ENCODE assay signal across 28 mouse cellular contexts in the genomic region with DNA sequence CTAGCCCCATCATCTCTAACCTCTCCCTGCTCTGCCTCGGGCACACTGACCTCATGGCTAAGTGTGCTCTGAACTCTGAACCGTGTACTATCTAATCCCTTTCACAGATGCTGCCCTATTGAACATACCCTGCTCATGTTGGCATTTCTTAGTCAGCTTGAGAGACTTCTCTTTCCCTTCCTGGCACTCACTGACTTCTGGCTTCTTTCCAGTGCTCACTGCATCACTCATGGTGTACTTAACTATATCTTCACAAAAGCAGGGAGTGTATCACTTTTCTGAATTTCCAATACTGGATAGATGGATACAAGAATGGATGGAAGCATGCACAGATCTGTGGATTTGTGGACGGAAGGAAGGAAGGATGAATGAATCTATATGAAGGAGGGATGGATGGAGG.
DNase-seq lines count a peak whose midpoint lies in the region; ATAC-seq lines count a peak whose summit lies in the region.
"Had no signal": no experiment of that assay in that cellular context is flagged by ENCODE, and none has a peak within 500 bp of the region (broad histone marks: within the 10 kb centered on the region; RNA-seq: fewer than 3 reads in every experiment).

No protein-coding gene starts in this region.

- intact Hi-C loops in left cerebral cortex, postnatal 4 days (cut with DNase I), result no loop called here

- no peak overlapping the region for H3K4me2 ChIP-seq in forebrain, embryonic 11.5 days (ENCODE audit: low read depth, low read length, severe bottlenecking)
- H3K4me2 ChIP-seq: embryonic facial prominence, embryonic 13.5 days; forebrain, embryonic 13.5 days; heart, embryonic 13.5 days; intestine, embryonic 15.5 days had no signal

- H3K4me1 ChIP-seq in forebrain, embryonic 11.5 days (replicated peaks; ENCODE audit: control insufficient read depth, insufficient read depth, low read length), result no peaks in the 10 kb centered on the region
- H3K4me1 ChIP-seq: embryonic facial prominence, embryonic 10.5 days; embryonic facial prominence, embryonic 13.5 days; forebrain, embryonic 13.5 days; heart, embryonic 10.5 days; intestine, embryonic 15.5 days had no signal

- DNase-seq in frontal cortex, postnatal 36 days (ENCODE audit: low spot score in 2 of 2), result peak; percentile 6 to 8
- DNase-seq in left cerebral cortex, postnatal 4 days, result peak; percentile 17
- DNase-seq in left cerebral cortex, adult 8-10 months (ENCODE audit: low spot score in 2 of 2), result no peak
- DNase-seq in 3T3-L1 (ENCODE audit: low read depth, low spot score), result peak; percentile 46
- DNase-seq in NIH3T3 (ENCODE audit: low read depth), result peak; percentile 56
- DNase-seq in forebrain, embryonic 11.5 days (ENCODE audit: low spot score), result no peak
- DNase-seq: adrenal gland, postnatal 10 days; adrenal gland, postnatal 36 days; cerebellum, adult 11 months; cerebellum, adult 8-10 months; cerebellum, postnatal 25 days; embryo, embryonic 11 days; gastrocnemius, postnatal 25 days; heart, adult 18-20 months; heart, postnatal 14 days; heart, postnatal 4 days; kidney, adult 11 months had no signal

- no peaks in the 10 kb centered on the region for H3K9me3 ChIP-seq in forebrain, embryonic 11.5 days (ENCODE audit: control insufficient read depth, low read length)
- H3K9me3 ChIP-seq: embryonic facial prominence, embryonic 10.5 days; embryonic facial prominence, embryonic 13.5 days; forebrain, embryonic 13.5 days; heart, embryonic 10.5 days; heart, embryonic 13.5 days; intestine, embryonic 15.5 days had no signal

- H3K36me3 ChIP-seq in forebrain, embryonic 11.5 days (ENCODE audit: control insufficient read depth, insufficient read depth, low read length), result no peaks in the 10 kb centered on the region
- H3K36me3 ChIP-seq: embryonic facial prominence, embryonic 10.5 days; embryonic facial prominence, embryonic 13.5 days; heart, embryonic 10.5 days; heart, embryonic 13.5 days; intestine, embryonic 15.5 days had no signal

- ATAC-seq in frontal cortex, adult (ENCODE audit: low TSS enrichment), result no peak
- ATAC-seq in forebrain, embryonic 11.5 days (replicated peaks; ENCODE audit: low FRiP score), result no peak
- ATAC-seq: forebrain, embryonic 13.5 days; forebrain, embryonic 16.5 days; hindbrain, embryonic 16.5 days; intestine, embryonic 15.5 days; Patski had no signal

- no peak overlapping the region for H3K9ac ChIP-seq in forebrain, embryonic 11.5 days (ENCODE audit: low read length)
- H3K9ac ChIP-seq: embryonic facial prominence, embryonic 13.5 days; forebrain, embryonic 13.5 days; heart, embryonic 13.5 days; intestine, embryonic 15.5 days had no signal

- H3K4me3 ChIP-seq in forebrain, embryonic 11.5 days (ENCODE audit: low read depth, low read length), result no peak overlapping the region
- H3K4me3 ChIP-seq: embryonic facial prominence, embryonic 10.5 days; embryonic facial prominence, embryonic 13.5 days; erythroblast, embryonic 14.5 days; forebrain, embryonic 13.5 days; heart, embryonic 10.5 days; heart, embryonic 13.5 days; intestine, embryonic 15.5 days had no signal

- 66% methylated on average over 3 of the region's 3 CpGs for WGBS in forebrain, embryonic 11.5 days

- no peaks in the 10 kb centered on the region for H3K27me3 ChIP-seq in forebrain, embryonic 11.5 days (ENCODE audit: control insufficient read depth, insufficient read depth, low read length)
- H3K27me3 ChIP-seq: embryonic facial prominence, embryonic 13.5 days; forebrain, embryonic 13.5 days; heart, embryonic 13.5 days; intestine, embryonic 15.5 days; Patski had no signal

- H3K27ac ChIP-seq in forebrain, embryonic 11.5 days (ENCODE audit: low read depth, low read length), result no peak overlapping the region
- H3K27ac ChIP-seq: embryonic facial prominence, embryonic 10.5 days; embryonic facial prominence, embryonic 13.5 days; forebrain, embryonic 13.5 days; heart, embryonic 10.5 days; heart, embryonic 13.5 days; intestine, embryonic 15.5 days had no signal

Comparison
In these comparisons a context has a peak if more than half of its experiments do, and no peak if none do; other contexts are left out.
1. DNase-seq: peak in frontal cortex, postnatal 36 days (2 of 2), left cerebral cortex, postnatal 4 days (single experiment), 3T3-L1 (single experiment) and NIH3T3 (single experiment); none in left cerebral cortex, adult 8-10 months (0 of 2) and forebrain, embryonic 11.5 days (single experiment).